Mouse (Mus musculus) lung, adult 2 months (tissue): ENCODE data around the gene Melk. TPM values are rescaled to one million over a fixed set of nuclear protein-coding genes. Genes with fewer than 3 reads are reported as not detected.

ENCODE experiments used
- DNase-seq: peaks from one replicate; pipeline ENCODE4 v3.0.0; 2022
- H3K4me1 ChIP-seq: fragments of 200-500 bp; 2 replicates; pipeline ENCODE4 v1.6.1; 2011; ENCODE audit warnings: low read length; ENCODE audit not compliant: control insufficient read depth, insufficient read depth
- H3K4me3 ChIP-seq: fragments of 200-500 bp; replicated peaks from 2 replicates; pipeline ENCODE3; 2011; ENCODE audit warnings: low read depth, mild to moderate bottlenecking, control low read depth, low read length; ENCODE audit errors: extremely low read depth
- CTCF ChIP-seq: fragments of 200-500 bp; IDR thresholded peaks from 2 replicates; pipeline ENCODE4 v1.5.1; 2011; ENCODE audit warnings: mild to moderate bottlenecking, low read length, control low read depth; ENCODE audit not compliant: insufficient read depth
- POLR2A ChIP-seq: fragments of 200-500 bp; IDR thresholded peaks from 2 replicates; pipeline ENCODE4 v1.6.1; 2011; ENCODE audit warnings: low read depth, mild to moderate bottlenecking, control low read depth, low read length, borderline replicate concordance; ENCODE audit errors: extremely low read depth
- WGBS: fragments of 180-500 bp; shearing (Covaris S2); methylation state at CpG from one replicate; pipeline ENCODE4 v1.1.7; 2018; 5-methylcytosine and 5-hydroxymethylcytosine counted together
- polyA plus RNA-seq: library from polyadenylated mRNA; depleted of rRNA; stranded (reverse); fragments of >200 nt; gene quantifications from 2 replicates; pipeline ENCODE4 v1.2.3, GENCODE M21; 2012; rRNA removed

The Melk gene
- polyA plus RNA-seq, 1 experiment = 0.92 TPM

- no peak for DNase-seq
- TF ChIP-seq CTCF (no peak), POLR2A (no peak)
Measured at GRCm38 (mm10) chr4:44325453-44325852, 24.8 kb downstream of the Melk start.

GRCm38 (mm10) chr4:44326721-44327120 is 26.0 kb downstream of the Melk start:
- DNase-seq = no peak
- Histone ChIP-seq H3K4me1 (no peaks in the 10 kb centered on the region), H3K4me3 (no peak overlapping the region)
- TF ChIP-seq CTCF = no peak
- TF ChIP-seq POLR2A = no peak
- 98% methylated on average over 3 of the region's 3 CpGs for WGBS

More at GRCm38 (mm10) chr4:44325453-44325852, 24.8 kb downstream of the Melk start:
- Histone ChIP-seq H3K4me1 (no peaks in the 10 kb centered on the region), H3K4me3 (no peak overlapping the region)
- 42% methylated on average over 4 of the region's 4 CpGs for WGBS

- no peak for TF ChIP-seq CTCF
- TF ChIP-seq POLR2A = no peak
- 80% methylated on average over 1 of the region's 1 CpGs for WGBS
- H3K4me3 ChIP-seq = no peak overlapping the region
- no peak for DNase-seq
- no peaks in the 10 kb centered on the region for H3K4me1 ChIP-seq
Measured at GRCm38 (mm10) chr4:44327976-44328375, 27.3 kb downstream of the Melk start.

GRCm38 (mm10) chr4:44335006-44335405 is 34.3 kb downstream of the Melk start:
- no peak overlapping the region for H3K4me3 ChIP-seq
- no peaks in the 10 kb centered on the region for H3K4me1 ChIP-seq
- 95% methylated on average over 8 of the region's 8 CpGs for WGBS
- DNase-seq = no peak
- TF ChIP-seq POLR2A (no peak), CTCF (no peak)

- no peak overlapping the region for H3K4me3 ChIP-seq
- WGBS = 92% methylated on average over 7 of the region's 7 CpGs
Measured at GRCm38 (mm10) chr4:44361670-44362069, 61.0 kb downstream of the Melk start.

GRCm38 (mm10) chr4:44363434-44364013 is 62.8 kb downstream of the Melk start:
- WGBS = 59% methylated on average over 12 of the region's 12 CpGs
- DNase-seq = no peak
- Histone ChIP-seq H3K4me3 (no peak overlapping the region), H3K4me1 (no peaks in the 10 kb centered on the region)
- TF ChIP-seq CTCF (no peak), POLR2A (no peak)

More at GRCm38 (mm10) chr4:44361670-44362069, 61.0 kb downstream of the Melk start:
- H3K4me1 ChIP-seq = no peaks in the 10 kb centered on the region
- TF ChIP-seq CTCF (no peak), POLR2A (no peak)
- no peak for DNase-seq

GRCm38 (mm10) chr4:44392231-44393216 is 91.8 kb downstream of the Melk start:
- no peak overlapping the region for H3K4me3 ChIP-seq
- 79% methylated on average over 37 of the region's 37 CpGs for WGBS
- TF ChIP-seq POLR2A = no peak
- TF ChIP-seq CTCF = no peak

GRCm38 (mm10) chr4:44402607-44403006 is 101.9 kb downstream of the Melk start:
- peak; percentile 76 for TF ChIP-seq CTCF
- TF ChIP-seq POLR2A = no peak
- Histone ChIP-seq H3K4me1 (no peaks in the 10 kb centered on the region), H3K4me3 (no peak overlapping the region)
- WGBS = 12% methylated on average over 5 of the region's 5 CpGs
- peak; percentile 13 for DNase-seq

More at GRCm38 (mm10) chr4:44392231-44393216, 91.8 kb downstream of the Melk start:
- H3K4me1 ChIP-seq = no peaks in the 10 kb centered on the region
- no peak for DNase-seq

- no peak for TF ChIP-seq POLR2A
- TF ChIP-seq CTCF = no peak
- no peak overlapping the region for H3K4me3 ChIP-seq
- H3K4me1 ChIP-seq = no peaks in the 10 kb centered on the region
- WGBS = 73% methylated on average over 5 of the region's 5 CpGs
- no peak for DNase-seq
Measured at GRCm38 (mm10) chr4:44404487-44404886, 103.8 kb downstream of the Melk start.

Other genes starting within 250 kb of the Melk start
- gene Gne, start 216.7 kb upstream of the Melk start, polyA plus RNA-seq = 23.9 and 31.4 TPM in 2 replicates
- 114 and 123 TPM in 2 replicates for gene Rnf38, start 67.1 kb upstream of the Melk start, polyA plus RNA-seq